Mouse (Mus musculus) cerebellum, adult 9-10 months (tissue): Measurements from ENCODE around the gene B230217C12Rik.

Experiments used
- DNase-seq: peaks from one replicate; pipeline ENCODE4 v3.0.0; 2022

B230217C12Rik gene

DNA sequence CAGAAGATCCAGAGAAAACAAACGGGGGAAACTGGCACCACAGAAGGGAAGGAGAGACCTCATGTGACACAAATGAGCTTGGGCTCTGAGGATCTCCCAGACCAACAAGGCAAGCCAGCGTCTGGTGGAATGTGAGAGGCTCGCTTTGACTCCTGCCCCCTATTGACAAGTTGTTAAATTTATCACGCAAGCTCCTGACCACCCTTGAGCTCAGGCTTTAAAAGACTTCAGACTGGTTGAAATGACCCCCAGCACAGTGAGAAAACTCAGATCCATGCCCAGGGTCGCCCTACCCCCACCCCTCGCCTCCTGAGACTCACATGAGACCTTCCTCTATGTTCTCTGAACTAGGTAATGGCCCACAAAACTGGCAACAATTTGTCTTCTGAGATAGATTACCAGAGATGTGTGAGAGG is at the start of gene B230217C12Rik:
Gene B230217C12Rik, plus strand, starts transcription at position 242 of the 416 bp plus-strand sequence.
- peak; percentile 79 for DNase-seq

DNA sequence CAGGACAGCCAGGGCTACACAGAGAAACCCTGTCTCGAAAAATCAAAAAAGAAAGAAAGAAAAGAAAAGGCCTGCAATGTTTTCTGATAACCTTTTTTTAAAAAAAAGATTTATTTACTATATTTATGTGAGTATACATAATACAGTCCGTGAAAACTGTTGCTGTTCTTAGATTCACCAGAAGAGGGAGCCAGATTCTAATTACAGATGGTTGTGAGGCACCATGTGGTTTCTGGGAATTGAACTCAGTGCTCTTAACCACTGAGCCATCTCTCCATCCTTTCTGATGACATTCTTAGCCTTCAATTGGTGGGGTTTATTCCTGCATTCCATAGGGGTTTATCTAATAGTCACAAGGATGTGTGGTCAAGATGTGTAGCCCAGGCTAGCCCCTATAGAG is 47.4 kb upstream of the B230217C12Rik start:
- DNase-seq: peak; percentile 89

DNA sequence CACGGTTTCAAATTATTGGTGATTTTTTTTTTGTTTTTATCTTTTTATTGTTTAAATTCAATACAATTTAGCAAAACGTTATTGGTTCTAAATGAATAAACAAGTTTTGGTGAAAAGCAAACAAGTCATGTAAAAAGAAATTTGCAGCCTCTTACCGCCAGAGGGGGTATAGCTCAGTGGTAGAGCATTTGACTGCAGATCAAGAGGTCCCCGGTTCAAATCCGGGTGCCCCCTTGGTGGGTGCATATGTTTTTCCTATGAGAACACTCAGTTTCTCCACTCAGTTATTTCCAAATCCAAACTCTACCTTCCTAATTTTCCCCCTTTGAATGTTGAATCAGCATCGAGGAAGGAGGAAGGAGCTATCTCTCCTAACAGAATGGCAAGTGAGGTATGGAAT is 43.7 kb upstream of the B230217C12Rik start:
- peak; percentile 91 for DNase-seq

DNA sequence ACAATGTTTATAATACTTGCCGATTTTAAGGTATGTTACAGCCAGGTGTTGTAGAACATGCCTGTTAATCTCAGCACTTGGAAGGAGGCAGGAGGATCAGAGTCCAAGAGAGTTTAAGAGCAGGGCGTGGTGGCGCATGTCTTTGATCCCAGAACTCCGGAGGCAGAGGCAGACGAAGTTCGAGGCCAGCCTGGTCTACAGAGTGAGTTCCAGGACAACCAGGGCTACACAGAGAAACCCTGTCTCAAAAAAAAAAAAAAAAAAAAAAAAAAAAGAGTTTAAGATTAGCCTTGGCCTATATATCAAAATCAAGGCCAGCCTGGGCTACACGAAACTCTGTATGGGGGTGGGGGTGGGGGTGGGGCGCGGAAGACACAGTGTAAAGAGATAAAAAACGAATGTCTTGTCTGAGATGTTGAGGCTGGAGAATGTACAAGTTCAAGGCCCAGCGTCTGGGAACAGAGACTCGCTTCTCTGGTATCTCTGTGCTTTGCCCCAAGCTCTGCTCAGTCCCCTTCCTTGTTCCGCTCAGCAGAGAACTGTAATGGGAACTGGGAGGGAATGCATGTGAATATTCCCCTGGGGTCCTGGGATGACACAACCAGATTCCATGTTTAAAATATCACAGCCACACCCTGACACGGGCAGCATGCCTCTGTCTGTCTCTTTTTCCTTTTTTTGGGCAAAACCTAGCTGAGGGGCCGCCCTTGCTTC is 43.1 kb upstream of the B230217C12Rik start:
- peak; percentile 53 for DNase-seq

DNA sequence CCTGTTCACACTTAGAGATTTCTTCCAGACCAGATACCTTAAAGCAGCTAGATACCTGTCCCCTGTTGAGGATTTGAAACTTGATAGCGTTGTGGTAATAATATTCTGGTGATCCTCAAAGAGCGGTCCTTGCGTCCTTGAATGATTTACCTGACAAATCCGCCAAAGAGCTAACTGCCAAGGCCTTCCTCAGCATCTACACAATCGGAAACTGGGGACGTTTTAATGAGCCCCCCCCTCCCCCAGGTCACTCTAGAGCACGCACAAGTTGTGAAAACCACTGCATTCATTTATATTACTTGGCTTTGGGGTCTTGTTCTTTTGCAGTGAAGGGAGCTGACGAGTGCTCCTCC is 42.5 kb upstream of the B230217C12Rik start:
- DNase-seq: no peak

DNA sequence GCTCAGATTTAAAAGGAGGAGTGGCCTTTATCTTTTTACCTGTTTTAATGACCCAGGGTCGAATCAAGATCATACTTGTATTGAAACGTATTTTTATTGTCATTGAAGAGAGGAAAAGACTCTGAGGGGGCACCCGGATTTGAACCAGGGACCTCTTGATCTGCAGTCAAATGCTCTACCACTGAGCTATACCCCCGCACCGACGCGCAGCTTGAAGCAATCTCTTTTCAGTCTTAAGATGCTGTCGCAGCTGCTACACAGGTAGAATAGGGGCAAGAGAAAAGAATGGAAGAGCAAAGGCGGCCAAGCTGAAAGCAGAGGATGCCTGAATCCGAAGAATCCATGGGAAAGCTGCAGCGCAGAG is 41.8 kb upstream of the B230217C12Rik start, which contains the start of gene Lasp1:
Gene Lasp1, plus strand, starts transcription at position 219 of the 364 bp plus-strand sequence.
- peak; percentile 96 for DNase-seq

DNA sequence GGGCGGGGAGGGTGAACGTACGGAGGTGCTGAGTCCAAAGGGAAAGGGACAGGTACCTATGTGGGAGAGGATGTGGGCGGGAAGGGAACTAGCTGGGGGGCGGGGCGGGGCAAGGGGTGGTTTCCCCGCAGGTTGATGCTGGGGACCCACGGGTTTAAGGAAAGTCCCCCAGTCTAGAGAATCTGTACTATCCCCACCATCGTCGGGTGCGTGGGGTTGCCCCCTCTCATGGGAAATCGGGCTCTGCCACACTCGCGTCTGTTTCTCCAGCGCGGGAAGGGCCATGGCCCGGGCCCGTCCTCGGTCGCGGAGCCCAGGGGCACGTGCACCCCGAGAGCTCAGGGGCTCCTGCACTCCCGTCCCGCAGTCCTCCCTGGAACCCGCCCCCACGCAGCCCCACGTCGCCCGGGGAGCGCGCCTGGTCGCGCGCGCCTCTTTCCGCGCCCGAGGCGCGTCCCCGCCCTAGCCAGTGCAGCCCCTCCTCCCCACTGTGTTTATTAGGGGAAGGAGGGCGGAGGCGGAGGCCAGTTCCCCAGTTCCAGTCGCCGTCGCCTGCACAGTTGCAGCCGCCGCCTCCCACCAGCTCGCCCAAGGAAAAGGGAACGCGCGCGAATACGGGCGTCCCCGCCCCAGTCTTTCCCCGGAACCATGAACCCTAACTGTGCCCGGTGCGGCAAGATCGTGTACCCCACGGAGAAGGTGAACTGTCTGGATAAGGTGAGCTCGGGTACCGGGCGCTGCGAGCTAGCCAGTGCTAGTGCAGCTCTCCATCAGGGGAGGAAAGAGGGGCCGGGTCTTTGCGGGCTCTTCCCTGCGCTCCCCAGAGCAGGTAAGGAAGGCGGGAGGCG is 41.2 kb upstream of the B230217C12Rik start:
- peak; percentile 93 for DNase-seq

DNA sequence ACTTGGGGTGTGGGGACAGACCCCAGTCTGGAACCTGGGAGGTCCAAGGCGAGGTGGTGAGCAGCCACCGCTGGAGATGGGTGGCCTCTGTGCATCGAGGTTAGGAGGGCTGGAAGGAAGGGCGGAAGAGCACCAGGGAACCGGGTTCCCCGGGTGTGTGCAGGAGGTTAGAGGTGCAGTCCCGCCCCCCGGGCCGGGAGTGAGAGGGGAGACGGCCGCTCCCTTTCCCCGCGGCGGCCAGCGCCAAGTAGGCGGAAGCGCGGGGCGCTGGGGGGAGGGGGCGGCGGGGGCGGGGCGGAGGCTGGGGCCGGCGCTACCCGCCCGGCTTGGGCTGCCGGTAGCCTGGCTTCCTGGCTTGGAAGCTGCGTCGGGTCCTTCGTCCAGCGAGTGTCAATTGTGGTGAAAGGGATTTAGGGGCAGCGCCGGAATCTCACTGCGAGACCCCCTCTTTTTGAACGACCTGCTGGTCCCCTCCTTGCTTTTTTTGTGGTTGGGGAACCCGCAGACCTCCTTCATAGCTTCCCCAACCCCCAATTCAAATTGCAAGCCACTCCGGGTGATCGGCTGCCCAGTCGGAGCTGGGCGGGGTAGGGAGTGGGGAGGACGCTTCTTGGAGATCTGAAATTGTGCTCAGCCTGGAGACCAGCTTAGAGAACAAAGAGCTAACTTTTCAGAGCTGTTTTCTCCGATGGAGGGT is 40.4 kb upstream of the B230217C12Rik start:
- no peak for DNase-seq

DNA sequence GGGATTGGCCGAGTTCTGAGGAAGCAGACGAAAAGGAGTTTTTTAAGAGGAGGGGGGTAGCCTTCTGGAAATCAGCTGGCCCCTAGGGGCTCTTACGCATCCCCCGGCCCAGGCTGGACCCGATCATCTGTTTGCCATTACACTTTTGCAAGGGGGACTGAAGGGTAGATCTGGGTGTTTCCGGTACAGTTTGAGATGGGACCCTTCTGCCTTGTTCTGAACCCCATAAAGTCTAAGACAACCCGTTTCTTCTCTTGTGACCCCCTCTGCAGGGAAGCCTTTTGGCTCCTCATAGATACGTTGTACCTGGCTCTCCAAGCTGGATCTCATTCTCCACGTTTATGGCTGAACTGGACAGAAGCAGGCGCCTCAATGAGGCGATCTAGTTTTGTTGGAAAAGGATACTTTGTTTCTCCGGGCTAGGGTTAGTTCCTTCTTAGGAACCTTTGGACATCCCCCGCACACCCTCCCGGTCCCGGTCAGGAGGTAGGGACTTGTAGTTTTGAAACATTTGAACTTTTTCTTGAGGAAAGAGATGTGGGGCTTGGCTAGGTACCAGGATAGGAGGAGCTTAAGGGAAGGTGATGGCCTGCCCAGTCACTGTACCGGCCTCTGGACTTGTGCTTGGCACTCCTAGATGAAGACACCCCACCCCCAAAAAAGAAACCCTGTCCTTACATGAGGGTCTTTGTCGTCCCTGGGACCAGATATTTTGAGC is 39.7 kb upstream of the B230217C12Rik start:
- DNase-seq: no peak

DNA sequence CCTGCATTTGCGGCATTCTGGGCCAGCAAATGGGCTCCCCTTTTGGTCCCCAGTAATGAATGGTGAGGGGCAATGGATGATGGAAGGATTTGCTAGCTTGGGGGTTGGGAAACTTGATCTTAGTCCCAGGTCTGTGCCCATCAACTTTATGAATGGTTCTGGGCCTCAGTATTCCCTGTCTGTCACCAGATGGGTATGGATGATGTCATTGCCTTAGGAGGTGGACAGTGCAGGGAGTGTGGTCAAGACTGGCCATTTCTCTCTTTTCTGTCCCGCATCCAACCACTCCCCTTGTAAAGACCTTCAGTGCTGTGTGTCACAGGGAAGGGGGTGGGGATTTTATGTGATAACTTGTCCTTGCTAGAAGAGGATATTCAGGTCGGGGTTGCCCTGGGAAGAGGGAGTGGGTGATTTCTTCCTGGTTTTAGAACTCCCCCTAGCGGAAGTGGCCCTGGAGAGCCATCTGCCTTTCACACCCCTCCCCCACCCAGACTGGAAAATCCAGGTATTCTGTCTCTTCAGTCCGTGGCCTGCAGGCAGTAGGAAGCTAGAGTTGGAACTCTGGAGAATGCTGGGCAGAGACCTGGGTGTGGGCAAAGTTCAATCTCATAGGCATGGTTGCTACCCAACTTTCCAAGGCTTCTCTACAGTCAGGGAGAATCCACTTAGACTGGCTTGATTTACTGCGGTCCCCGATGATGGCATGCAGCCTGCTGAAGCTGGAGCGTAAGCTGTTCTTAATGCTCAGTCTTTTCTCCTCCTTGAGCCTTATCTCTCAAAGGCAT is 39.0 kb upstream of the B230217C12Rik start:
- DNase-seq: peak; percentile 78

DNA sequence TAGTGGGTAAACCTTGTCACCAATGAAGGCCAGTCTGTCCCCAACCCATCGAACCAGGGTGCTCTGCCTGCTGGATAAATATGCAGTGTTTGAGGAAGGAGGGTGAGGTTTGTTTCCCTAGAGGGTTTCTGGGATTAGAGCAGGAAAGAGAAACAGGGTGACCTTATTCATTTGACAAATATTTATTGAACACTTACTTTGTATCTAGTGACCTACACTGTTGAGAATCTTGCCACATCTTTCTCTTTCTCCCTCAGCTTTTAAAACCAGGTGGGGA is 38.4 kb upstream of the B230217C12Rik start:
- no peak for DNase-seq

DNA sequence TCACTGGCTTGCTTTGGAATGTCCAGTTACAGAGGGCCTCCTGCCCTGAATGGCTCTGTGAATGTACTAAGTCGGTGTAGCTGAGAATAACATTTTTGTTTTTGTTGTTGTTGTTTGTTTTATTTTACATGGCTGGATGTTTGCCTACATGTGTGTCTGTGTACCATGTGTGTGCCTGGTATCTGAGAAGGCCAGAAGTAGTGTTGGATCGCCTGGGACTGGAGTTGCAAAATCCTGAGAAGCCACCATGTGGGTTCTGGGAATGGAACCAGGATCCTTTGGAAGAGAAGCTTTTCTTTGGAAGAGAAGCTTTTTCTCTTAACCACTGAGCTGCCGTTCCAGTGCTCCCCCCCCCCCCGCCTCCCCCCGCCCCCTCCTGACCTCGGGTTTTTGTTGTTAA is 38.1 kb upstream of the B230217C12Rik start:
- DNase-seq: no peak

DNA sequence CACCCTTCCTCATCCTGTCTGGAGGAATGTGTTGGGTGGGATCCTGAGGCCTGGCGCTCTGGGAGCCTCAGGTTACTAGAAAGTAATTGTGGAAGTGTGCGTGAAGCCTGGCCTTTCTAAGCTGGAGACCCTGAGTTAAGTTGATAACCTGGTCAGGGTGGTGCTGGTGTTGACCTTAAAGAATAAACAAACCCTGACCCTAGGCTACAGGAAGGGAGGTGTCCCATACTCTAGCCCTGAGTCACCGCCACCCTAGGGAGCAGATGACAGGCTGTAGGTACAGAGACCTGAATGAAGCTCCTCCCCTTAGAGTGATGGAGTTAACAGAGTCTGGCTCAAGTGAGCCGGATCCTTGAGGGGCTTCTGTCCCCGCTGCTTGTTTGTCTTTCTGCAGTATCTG is 36.7 kb upstream of the B230217C12Rik start:
- DNase-seq: no peak

DNA sequence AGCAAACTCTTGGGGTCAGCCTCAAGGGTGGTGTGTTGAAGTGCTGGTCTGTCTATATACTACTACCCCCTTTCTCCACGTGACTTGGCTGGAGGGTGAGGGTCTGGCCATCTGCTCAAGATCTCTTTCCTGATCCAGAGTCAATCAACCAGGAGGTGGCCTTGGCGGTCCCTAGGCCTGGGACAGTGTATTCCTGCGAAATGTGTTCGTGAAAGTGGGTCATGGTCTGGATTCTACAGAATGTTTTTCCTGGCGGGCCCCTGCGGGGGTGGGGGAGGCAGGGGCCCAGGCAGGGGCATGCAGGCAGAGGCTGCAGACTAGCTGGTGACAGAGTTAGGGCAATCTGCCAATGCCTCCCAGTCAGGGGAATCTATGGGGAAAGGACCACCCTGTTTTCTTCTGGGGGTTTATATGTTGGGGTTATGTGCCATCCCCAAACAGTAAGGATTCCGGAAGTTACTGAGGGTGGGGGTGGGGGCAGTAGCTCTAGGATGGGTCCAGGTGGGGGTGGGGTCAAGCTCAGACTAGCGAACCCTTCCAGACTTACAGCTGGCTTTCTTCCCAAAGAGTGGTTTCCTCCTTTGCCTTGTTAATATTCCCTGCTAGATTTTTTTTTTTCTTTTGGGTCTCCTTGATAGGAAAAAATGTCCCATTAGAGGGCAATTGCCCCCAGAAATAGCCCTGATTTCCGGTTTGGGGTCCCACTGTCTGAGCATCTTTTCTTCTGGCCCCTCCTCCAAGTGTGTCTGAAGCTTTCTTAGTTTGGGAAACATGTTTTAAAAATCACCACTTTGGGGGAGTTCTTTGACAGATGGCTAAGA is 35.5 kb upstream of the B230217C12Rik start:
- peak; percentile 57 for DNase-seq

DNA sequence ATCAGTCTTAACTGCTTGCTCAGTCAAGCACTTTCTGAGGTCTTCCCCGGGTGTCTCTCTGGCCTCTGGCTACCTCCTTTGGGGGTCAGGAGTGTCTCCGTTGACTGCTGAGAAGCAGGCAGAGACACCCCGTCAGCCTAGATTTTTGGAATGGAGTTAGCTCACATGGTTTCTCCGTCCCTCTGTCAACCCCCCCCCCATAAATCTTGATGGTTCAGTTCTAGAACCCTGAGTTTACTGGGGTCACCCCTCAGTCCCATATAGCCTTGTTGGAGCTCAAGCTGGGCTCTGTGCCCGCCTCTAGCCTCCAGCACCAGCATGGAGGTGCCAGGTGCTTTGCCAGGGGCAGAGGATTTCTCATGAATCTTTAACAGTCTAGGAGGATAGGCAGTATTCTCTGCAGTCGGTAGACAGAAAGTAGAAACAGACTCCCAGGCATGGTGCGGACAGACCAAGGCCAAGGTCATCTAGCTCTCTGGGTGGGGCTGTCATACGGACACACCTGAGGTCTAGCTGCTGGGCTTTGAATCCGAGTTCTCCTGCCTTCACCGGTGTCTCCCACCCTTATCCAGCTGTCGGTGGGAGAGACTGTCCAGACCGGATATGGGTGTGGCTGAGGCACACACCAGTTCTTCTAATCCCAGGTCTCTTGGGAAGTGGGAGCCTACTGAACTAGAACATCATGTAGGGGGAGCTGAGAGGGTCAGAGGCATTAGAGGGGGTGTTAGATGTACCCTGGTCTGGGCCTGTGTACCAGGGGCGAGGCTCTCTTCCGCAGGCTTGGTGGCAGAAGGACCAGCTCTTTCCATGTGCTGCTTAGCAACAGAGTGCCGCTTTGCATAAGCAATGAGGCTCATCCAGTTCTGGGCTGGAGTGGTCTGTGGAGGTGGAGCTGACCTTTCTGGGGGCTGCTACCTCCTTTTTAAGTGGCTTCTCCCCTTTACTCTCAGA is 34.6 kb upstream of the B230217C12Rik start:
- DNase-seq: peak; percentile 59

DNA sequence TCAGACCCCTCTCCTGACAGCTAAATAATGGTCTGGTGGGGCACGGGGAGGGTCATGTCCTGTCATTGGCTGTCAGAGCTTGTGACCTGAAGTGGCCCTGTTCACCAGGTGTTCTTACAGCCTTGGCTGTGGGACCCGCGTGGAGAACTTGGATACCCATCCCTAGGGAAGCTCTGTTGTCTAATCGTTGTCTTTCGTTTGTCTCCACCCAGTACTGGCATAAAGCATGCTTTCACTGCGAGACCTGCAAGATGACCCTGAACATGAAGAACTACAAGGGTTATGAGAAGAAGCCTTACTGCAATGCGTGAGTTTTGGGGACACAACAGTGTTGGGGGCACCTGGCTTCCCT is 34.0 kb upstream of the B230217C12Rik start:
- DNase-seq: peak; percentile 40

DNA sequence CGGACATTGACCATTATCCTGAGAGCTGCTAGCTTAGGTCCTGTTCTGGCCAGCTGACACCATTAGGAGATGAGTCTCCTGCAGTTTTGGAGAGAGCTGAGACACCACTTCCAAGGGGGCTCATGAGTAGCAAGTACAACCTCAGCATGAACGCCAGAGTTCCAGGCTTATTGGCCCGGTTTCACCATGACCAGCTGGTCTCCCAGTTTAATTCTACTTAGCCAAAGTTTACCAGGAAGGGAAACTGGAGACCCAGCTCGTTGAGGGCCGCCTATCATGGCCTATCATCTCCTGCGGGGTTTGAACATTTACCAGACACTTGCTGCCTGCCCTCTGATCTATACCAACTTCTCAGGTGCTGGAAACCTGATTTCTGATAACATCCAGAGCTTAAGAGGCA is 33.0 kb upstream of the B230217C12Rik start:
- peak; percentile 47 for DNase-seq

DNA sequence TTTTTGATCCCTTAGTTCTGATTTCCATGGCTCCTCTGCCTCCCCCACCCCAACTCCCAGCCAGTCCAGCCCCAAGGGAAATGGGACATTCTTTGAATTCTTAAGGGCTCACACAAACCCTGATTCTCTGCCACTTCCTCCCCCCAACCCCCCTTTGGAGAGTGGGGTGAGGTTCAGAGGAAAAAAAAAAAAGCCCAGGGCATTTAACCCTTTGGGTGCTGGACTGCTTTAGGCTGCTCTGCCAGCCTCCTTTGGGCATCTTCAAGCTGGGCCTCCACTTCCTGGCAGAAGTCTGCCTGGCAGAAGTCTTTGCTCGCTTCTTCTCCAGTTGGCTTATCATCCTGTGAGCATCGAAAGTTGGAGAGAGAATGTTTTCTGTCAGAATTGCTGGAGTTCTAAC is 32.5 kb upstream of the B230217C12Rik start:
- peak; percentile 51 for DNase-seq

DNA sequence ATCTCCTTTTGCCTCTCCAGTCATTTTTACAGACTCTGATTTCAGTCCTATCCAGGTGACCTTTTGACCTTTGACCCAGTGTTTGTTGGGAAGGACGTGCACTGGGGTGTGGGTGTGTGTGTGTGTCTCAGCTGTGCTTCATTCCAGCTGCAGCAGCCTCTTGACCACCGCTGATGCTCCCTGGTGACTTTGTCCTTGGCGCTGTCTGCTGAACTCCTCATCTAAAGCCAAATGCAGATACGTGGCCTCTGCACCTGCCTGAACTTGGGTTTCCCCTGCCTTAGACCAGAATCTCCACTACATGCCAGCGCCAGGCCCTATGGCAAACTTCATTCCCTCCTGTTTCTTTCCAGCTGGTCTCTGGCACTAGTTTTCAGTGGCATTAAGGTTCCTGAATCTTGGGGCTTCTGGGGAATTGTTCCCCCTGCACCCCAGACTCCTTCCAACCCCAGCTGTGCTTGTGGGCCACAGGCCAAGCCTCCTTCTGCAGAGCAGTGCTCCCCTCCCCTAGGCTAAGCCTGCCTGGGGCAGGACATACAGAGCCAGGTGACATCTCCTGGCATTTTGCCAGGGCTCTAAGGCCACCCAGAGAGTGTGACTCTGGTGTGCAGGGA is 31.9 kb upstream of the B230217C12Rik start:
- DNase-seq: peak; percentile 77
